Mouse (Mus musculus): ENCODE measurements at regions not wholly inside any gene's neighbourhood (a gene's known extent, or its start where the extent isn't known, plus 50 kb on each side); places are given as distances from the start of the nearest gene placed in this dataset.

- H3K27ac ChIP-seq (ENCODE audit: insufficient read depth, low read depth), result no peak overlapping the region
- peaks cover 0 to 6% of the 10 kb centered on the region in 2 experiments; a peak in 1 of 4 replicates for H3K4me1 ChIP-seq (ENCODE audit: control insufficient read depth in 1 of 2, insufficient read depth in 2 of 2)
- no peak for DNase-seq (ENCODE audit: extremely low read depth)
- H3K36me3 ChIP-seq (replicated peaks in 1 of 2; ENCODE audit: control insufficient read depth in 1 of 2, insufficient read depth in 1 of 2, low read length in 1 of 2), result no peaks in the 10 kb centered on the region
- no peaks in the 10 kb centered on the region for H3K9me3 ChIP-seq (replicated peaks; ENCODE audit: low read length)
- no peaks in the 10 kb centered on the region for H3K79me2 ChIP-seq (replicated peaks; ENCODE audit: control insufficient read depth, extremely low read depth, insufficient read depth, poor library complexity, severe bottlenecking)
- H3K4me2 ChIP-seq (ENCODE audit: insufficient read depth, low read depth, poor library complexity, severe bottlenecking), result no peak overlapping the region
- H3K27me3 ChIP-seq (replicated peaks), result no peaks in the 10 kb centered on the region
- no peak overlapping the region for H3K4me3 ChIP-seq (replicated peaks in 1 of 3; ENCODE audit: low read depth in 2 of 3, low read length in 2 of 3, poor library complexity in 1 of 3)
- dilution Hi-C loops (cut with MboI; ENCODE audit: extremely low pct_ligation_motif_present, extremely low pct_unique_long_range_greater_than_20kb, low sequenced_read_pairs), result no loop called here
- TF ChIP-seq RCOR1 (conservative IDR thresholded peaks at IDR 0.05; ENCODE audit: low read depth, low read length) (no peak), BHLHE40 (IDR thresholded peaks at IDR 0.05; ENCODE audit: low read depth, low read length) (no peak), MXI1 (IDR thresholded peaks at IDR 0.05; ENCODE audit: low read depth, low read length) (no peak), NELFE (IDR thresholded peaks at IDR 0.05; ENCODE audit: low read depth, low read length) (no peak), ZNF384 (IDR thresholded peaks at IDR 0.05; ENCODE audit: low read depth, low read length) (no peak), ELF1 (IDR thresholded peaks at IDR 0.05; ENCODE audit: low read depth, low read length) (no peak), E2F4 (IDR thresholded peaks at IDR 0.05; ENCODE audit: insufficient replicate concordance, low read depth, low read length) (no peak), EP300 (IDR thresholded peaks at IDR 0.05; ENCODE audit: low read length) (no peak), UBTF (IDR thresholded peaks at IDR 0.05; ENCODE audit: low read depth, low read length) (no peak), MEF2A (IDR thresholded peaks at IDR 0.05; ENCODE audit: borderline replicate concordance, low read depth, low read length) (no peak), MAZ (IDR thresholded peaks at IDR 0.05; ENCODE audit: low read depth, low read length) (no peak), SMC3 (IDR thresholded peaks at IDR 0.05; ENCODE audit: low read depth, low read length) (no peak), CHD2 (IDR thresholded peaks at IDR 0.05; ENCODE audit: low read length) (no peak), POLR2A (IDR thresholded peaks at IDR 0.05; ENCODE audit: low read depth, low read length) (no peak), TCF12 (IDR thresholded peaks at IDR 0.05; ENCODE audit: low read depth, low read length) (no peak), USF1 (IDR thresholded peaks at IDR 0.05; ENCODE audit: low read depth, low read length) (no peak), SIN3A (IDR thresholded peaks at IDR 0.05; ENCODE audit: low read length) (no peak), JUN (IDR thresholded peaks at IDR 0.05; ENCODE audit: insufficient read depth, low read depth, low read length) (no peak), CHD1 (IDR thresholded peaks at IDR 0.05; ENCODE audit: low read depth, low read length) (no peak), ZC3H11A (IDR thresholded peaks at IDR 0.05; ENCODE audit: low read depth, low read length) (no peak)
- H3K9ac ChIP-seq (ENCODE audit: insufficient read depth, low read depth), result no peak overlapping the region
- in situ Hi-C loops (cut with MboI; ENCODE audit: low pct_ligation_motif_present, low pct_unique_long_range_greater_than_20kb, low sequenced_read_pairs), result no loop called here
These were observed 221.8 kb upstream of the Slc24a2 start for GRCm38 (mm10) chr4:87452122-87452521.

GRCm38 (mm10) chr4:87451251-87451650, 221.0 kb upstream of the Slc24a2 start:
- no peak overlapping the region for H3K27ac ChIP-seq (ENCODE audit: insufficient read depth, low read depth)
- TF ChIP-seq TCF12 (IDR thresholded peaks at IDR 0.05; ENCODE audit: low read depth, low read length) (no peak), PAX5 (IDR thresholded peaks at IDR 0.05; ENCODE audit: low read length) (no peak), ZNF384 (IDR thresholded peaks at IDR 0.05; ENCODE audit: low read depth, low read length) (no peak), GABPA (IDR thresholded peaks at IDR 0.05; ENCODE audit: insufficient replicate concordance, low read depth, low read length) (no peak), ZC3H11A (IDR thresholded peaks at IDR 0.05; ENCODE audit: low read depth, low read length) (no peak), MEF2A (IDR thresholded peaks at IDR 0.05; ENCODE audit: borderline replicate concordance, low read depth, low read length) (no peak), USF1 (IDR thresholded peaks at IDR 0.05; ENCODE audit: low read depth, low read length) (no peak), ZMIZ1 (IDR thresholded peaks at IDR 0.05; ENCODE audit: low read depth, low read length) (no peak), RCOR1 (conservative IDR thresholded peaks at IDR 0.05; ENCODE audit: low read depth, low read length) (no peak), UBTF (IDR thresholded peaks at IDR 0.05; ENCODE audit: low read depth, low read length) (no peak), MXI1 (IDR thresholded peaks at IDR 0.05; ENCODE audit: low read depth, low read length) (no peak), USF2 (conservative IDR thresholded peaks at IDR 0.05; ENCODE audit: low read depth, low read length) (no peak), IRF4 (IDR thresholded peaks at IDR 0.05; ENCODE audit: low read depth, low read length) (no peak), CHD2 (IDR thresholded peaks at IDR 0.05; ENCODE audit: low read length) (no peak), BHLHE40 (IDR thresholded peaks at IDR 0.05; ENCODE audit: low read depth, low read length) (no peak), CHD1 (IDR thresholded peaks at IDR 0.05; ENCODE audit: low read depth, low read length) (no peak), JUN (IDR thresholded peaks at IDR 0.05; ENCODE audit: insufficient read depth, low read depth, low read length) (no peak), ELF1 (IDR thresholded peaks at IDR 0.05; ENCODE audit: low read depth, low read length) (no peak)
- DNase-seq (ENCODE audit: extremely low read depth), result no peak
- no peak overlapping the region for H3K9ac ChIP-seq (ENCODE audit: insufficient read depth, low read depth)
- dilution Hi-C loops (cut with MboI; ENCODE audit: extremely low pct_ligation_motif_present, extremely low pct_unique_long_range_greater_than_20kb, low sequenced_read_pairs) (no loop called here), in situ Hi-C loops (cut with MboI; ENCODE audit: low pct_ligation_motif_present, low pct_unique_long_range_greater_than_20kb, low sequenced_read_pairs) (no loop called here)
- H3K4me2 ChIP-seq (ENCODE audit: insufficient read depth, low read depth, poor library complexity, severe bottlenecking), result no peak overlapping the region
- no peak overlapping the region for H3K4me3 ChIP-seq (replicated peaks in 1 of 3; ENCODE audit: low read depth in 2 of 3, low read length in 2 of 3, poor library complexity in 1 of 3)
- H3K79me2 ChIP-seq (replicated peaks; ENCODE audit: control insufficient read depth, extremely low read depth, insufficient read depth, poor library complexity, severe bottlenecking), result no peaks in the 10 kb centered on the region
- H3K9me3 ChIP-seq (replicated peaks; ENCODE audit: low read length), result no peaks in the 10 kb centered on the region
- no peaks in the 10 kb centered on the region for H3K27me3 ChIP-seq (replicated peaks)
- peaks cover 0 to 5% of the 10 kb centered on the region in 2 experiments; a peak in 1 of 4 replicates for H3K4me1 ChIP-seq (ENCODE audit: control insufficient read depth in 1 of 2, insufficient read depth in 2 of 2)
- H3K36me3 ChIP-seq (replicated peaks in 1 of 2; ENCODE audit: control insufficient read depth in 1 of 2, insufficient read depth in 1 of 2, low read length in 1 of 2), result no peaks in the 10 kb centered on the region
